Mouse (Mus musculus) testis, postnatal 10 days (tissue): ENCODE measurements around the gene Grsf1.

Experiments used
- DNase-seq: peaks from one replicate; pipeline ENCODE4 v3.0.0; 2021; ENCODE audit warnings: low spot score

Grsf1 gene

GRCm38 (mm10) chr5:88675443-88676387 is at the start of gene Grsf1:
Gene Grsf1, minus strand, starts transcription at chr5:88676171.
- peak; percentile 96 for DNase-seq

- DNase-seq, result no peak
These were observed 48.1 kb upstream of the Grsf1 start for GRCm38 (mm10) chr5:88724030-88724429.

- DNase-seq, result peak; percentile 61
These were observed 46.2 kb upstream of the Grsf1 start for GRCm38 (mm10) chr5:88722213-88722600.

- peak; percentile 55 for DNase-seq
These were observed 45.7 kb upstream of the Grsf1 start for GRCm38 (mm10) chr5:88721565-88722212.

GRCm38 (mm10) chr5:88721003-88721475 is 45.1 kb upstream of the Grsf1 start:
- DNase-seq, result no peak

- DNase-seq, result peak; percentile 99
These were observed 44.4 kb upstream of the Grsf1 start, which contains the start of gene Mob1b for GRCm38 (mm10) chr5:88720116-88721002. Gene Mob1b, plus strand, starts transcription at chr5:88720855.

- DNase-seq, result no peak
These were observed 41.0 kb upstream of the Grsf1 start for GRCm38 (mm10) chr5:88716983-88717382.

- no peak for DNase-seq
These were observed 36.4 kb upstream of the Grsf1 start for GRCm38 (mm10) chr5:88712328-88712727.

GRCm38 (mm10) chr5:88711618-88712224 is 35.8 kb upstream of the Grsf1 start:
- no peak for DNase-seq

- no peak for DNase-seq
These were observed 35.2 kb upstream of the Grsf1 start for GRCm38 (mm10) chr5:88711128-88711527.

- no peak for DNase-seq
These were observed 27.6 kb upstream of the Grsf1 start for GRCm38 (mm10) chr5:88703551-88703950.

GRCm38 (mm10) chr5:88702041-88702440 is 26.1 kb upstream of the Grsf1 start:
- no peak for DNase-seq

GRCm38 (mm10) chr5:88699251-88699913 is 23.4 kb upstream of the Grsf1 start:
- no peak for DNase-seq

- DNase-seq, result no peak
These were observed 21.3 kb upstream of the Grsf1 start for GRCm38 (mm10) chr5:88697291-88697690.

- DNase-seq, result no peak
These were observed 17.1 kb upstream of the Grsf1 start for GRCm38 (mm10) chr5:88693057-88693456.

GRCm38 (mm10) chr5:88692586-88692985 is 16.6 kb upstream of the Grsf1 start:
- no peak for DNase-seq

- no peak for DNase-seq
These were observed 15.6 kb upstream of the Grsf1 start for GRCm38 (mm10) chr5:88691506-88692095.

- DNase-seq, result no peak
These were observed 14.9 kb upstream of the Grsf1 start for GRCm38 (mm10) chr5:88690681-88691505.

GRCm38 (mm10) chr5:88689279-88689938 is 13.4 kb upstream of the Grsf1 start:
- DNase-seq, result no peak
